Mouse (Mus musculus) lung, postnatal 0 days (tissue): ENCODE measurements at regions not wholly inside any gene's neighbourhood (a gene's known extent, or its start where the extent isn't known, plus 50 kb on each side); places are given as distances from the start of the nearest gene placed in this dataset.

ENCODE experiments used
- CTCF ChIP-seq: IDR thresholded peaks from 2 replicates; pipeline ENCODE4 v1.5.1; 2016; ENCODE audit warnings: antibody characterized with exemption, mild to moderate bottlenecking
- EP300 ChIP-seq: IDR thresholded peaks from 2 replicates; pipeline ENCODE4 v1.6.1; 2016; ENCODE audit warnings: antibody characterized with exemption, mild to moderate bottlenecking, control low read depth

DNA sequence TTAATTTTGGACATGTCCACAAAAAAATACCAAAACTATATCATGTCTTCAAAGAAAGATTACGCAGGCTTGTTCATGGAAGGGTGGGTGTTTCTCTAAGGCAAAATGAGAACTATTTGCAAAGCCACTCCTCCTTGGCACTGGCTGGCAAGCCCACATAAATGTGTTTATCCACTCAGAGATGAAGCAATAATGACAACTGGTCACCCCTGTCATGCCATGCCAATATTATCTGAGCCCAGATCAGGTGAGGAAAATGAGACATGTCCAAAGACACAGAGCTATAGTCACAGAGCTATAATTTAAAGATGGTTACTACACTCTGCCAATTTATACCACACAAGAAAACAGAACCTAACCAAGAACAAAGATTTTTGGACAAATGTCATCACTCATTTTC lies 227.0 kb upstream of the Zfp703 start:
- TF ChIP-seq CTCF, result no peak
- no peak for TF ChIP-seq EP300
